Mouse (Mus musculus): Measurements from ENCODE around the gene Arfgap1.

- TF ChIP-seq CTCF (IDR thresholded peaks at IDR 0.05; ENCODE audit: borderline replicate concordance, insufficient read depth, low read depth, low read length) (no peak), POLR2A (IDR thresholded peaks at IDR 0.05; ENCODE audit: borderline replicate concordance, insufficient read depth, low read length) (no peak)
Measured at GRCm38 (mm10) chr2:180959605-180960004, 7.4 kb upstream of the Arfgap1 start.
